Mouse (Mus musculus) liver, postnatal 0 days (tissue): ENCODE measurements around the gene Ankrd63.

Experiments
- CTCF ChIP-seq: sonication (generic); IDR thresholded peaks from 2 replicates; pipeline ENCODE4 v1.5.1; 2016; ENCODE audit warnings: antibody characterized with exemption, low read depth
- EP300 ChIP-seq: IDR thresholded peaks from 2 replicates; pipeline ENCODE4 v1.6.1; 2016; ENCODE audit warnings: antibody characterized with exemption, low read depth, mild to moderate bottlenecking

GRCm38 (mm10) chr2:118695677-118696232 lies 8.0 kb downstream of the Ankrd63 start:
- TF ChIP-seq EP300: no peak
- TF ChIP-seq CTCF: peak; percentile 87
